Mouse (Mus musculus): ENCODE measurements at regions not wholly inside any gene's neighbourhood (a gene's known extent, or its start where the extent isn't known, plus 50 kb on each side); places are given as distances from the start of the nearest gene placed in this dataset.

DNA sequence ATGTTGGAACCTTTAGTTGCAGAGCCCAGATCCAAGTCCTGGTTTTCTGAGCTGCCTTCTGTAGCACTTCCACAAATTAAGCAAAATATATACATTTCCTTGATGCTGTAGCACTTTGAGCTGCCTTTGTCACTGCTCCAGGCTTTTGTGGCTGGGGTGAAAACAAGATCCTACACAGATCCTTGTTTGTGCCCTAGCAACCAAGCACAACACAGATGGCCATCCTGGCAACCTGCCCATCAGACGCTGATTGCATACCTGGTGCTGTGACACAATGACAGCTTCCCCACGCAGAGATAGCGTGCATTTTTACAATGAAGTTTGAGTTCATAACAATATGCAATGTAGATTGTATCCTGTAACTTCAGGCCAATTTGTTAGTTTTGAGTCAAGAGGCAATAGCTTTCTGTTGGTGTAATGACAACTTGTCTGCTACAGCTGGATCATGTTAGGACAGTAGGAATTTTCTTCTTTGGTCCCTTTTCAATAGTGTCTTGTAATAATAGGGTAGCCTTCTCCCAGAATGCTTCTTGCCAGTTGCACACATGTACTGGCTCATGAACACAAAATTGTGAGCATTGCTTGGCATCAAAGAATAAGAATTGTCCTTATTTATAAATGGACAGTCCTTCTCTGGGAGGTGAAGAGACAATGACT, 153.5 kb upstream of the Tnc start:
- peak; percentile 17 for DNase-seq (ENCODE audit: low spot score)
- no peak overlapping the region for H3K27ac ChIP-seq (replicated peaks)
- H3K9me3 ChIP-seq (ENCODE audit: control insufficient read depth, low read length): no peaks in the 10 kb centered on the region
- no peak overlapping the region for H3K4me2 ChIP-seq (replicated peaks; ENCODE audit: low read depth)
- ATAC-seq (ENCODE audit: low FRiP score, low TSS enrichment): no peak
- no peak overlapping the region for H3K4me3 ChIP-seq (ENCODE audit: low read depth, low read length)
- H3K9ac ChIP-seq (ENCODE audit: low read length): no peak overlapping the region
- WGBS: 29% methylated on average over 3 of the region's 3 CpGs
- no peaks in the 10 kb centered on the region for H3K4me1 ChIP-seq (replicated peaks; ENCODE audit: control insufficient read depth, insufficient read depth)
- TF ChIP-seq CTCF (IDR thresholded peaks at IDR 0.05; ENCODE audit: low read depth): no peak
- no peak for TF ChIP-seq EP300 (optimal IDR thresholded peaks at IDR 0.05)
- no peaks in the 10 kb centered on the region for H3K36me3 ChIP-seq (ENCODE audit: control insufficient read depth, insufficient read depth, low read length)
- no peaks in the 10 kb centered on the region for H3K27me3 ChIP-seq (ENCODE audit: control insufficient read depth, insufficient read depth, low read length)

DNA sequence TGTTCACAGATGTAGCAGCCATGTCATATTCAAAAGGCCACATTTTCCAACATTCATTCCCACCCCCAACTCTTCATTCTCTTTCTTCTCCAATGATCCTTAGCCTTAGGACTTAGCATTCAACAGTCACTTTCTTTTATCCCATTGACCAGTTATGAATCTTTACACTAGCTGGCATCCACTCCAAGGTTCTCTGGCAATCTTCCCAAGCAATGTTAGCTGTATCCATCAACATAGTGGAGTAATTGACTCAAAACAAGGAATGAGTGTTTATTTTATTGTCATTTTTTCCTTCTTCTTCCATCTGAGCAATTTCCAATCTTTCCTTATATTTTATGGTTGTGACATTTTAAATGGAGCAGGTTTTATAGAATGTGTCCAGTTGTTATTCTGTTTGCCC, 138.2 kb upstream of the Tnc start:
- Histone ChIP-seq H3K27ac (replicated peaks) (no peak overlapping the region), H3K4me3 (ENCODE audit: low read depth, low read length) (no peak overlapping the region), H3K9me3 (ENCODE audit: control insufficient read depth, low read length) (no peaks in the 10 kb centered on the region), H3K27me3 (ENCODE audit: control insufficient read depth, insufficient read depth, low read length) (no peaks in the 10 kb centered on the region), H3K4me1 (replicated peaks; ENCODE audit: control insufficient read depth, insufficient read depth) (no peaks in the 10 kb centered on the region), H3K36me3 (ENCODE audit: control insufficient read depth, insufficient read depth, low read length) (no peaks in the 10 kb centered on the region), H3K4me2 (replicated peaks; ENCODE audit: low read depth) (no peak overlapping the region), H3K9ac (ENCODE audit: low read length) (no peak overlapping the region)
- ATAC-seq (ENCODE audit: low FRiP score, low TSS enrichment) (no peak), DNase-seq (ENCODE audit: low spot score) (no peak)
- TF ChIP-seq CTCF (IDR thresholded peaks at IDR 0.05; ENCODE audit: low read depth) (no peak), EP300 (optimal IDR thresholded peaks at IDR 0.05) (no peak)

DNA sequence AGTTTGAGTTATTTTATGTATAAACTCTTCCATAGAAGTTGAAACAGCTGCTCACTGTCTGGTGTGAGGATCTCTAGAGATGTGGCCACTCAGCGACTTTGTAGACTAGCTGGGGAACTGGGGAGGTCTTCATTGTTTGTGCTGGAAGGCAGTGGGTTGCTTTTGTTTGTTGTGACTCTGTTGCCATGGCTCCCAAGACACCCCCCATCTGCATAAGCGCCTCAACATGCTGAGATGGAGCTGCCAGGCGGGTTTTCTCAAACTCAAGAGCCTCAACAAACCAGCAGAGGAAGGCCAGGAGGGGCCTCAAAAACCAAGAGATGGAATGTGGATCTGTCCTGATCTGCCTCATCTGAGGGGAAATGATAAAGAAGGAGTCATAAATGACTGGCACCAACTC, 129.1 kb upstream of the Tnc start:
- Histone ChIP-seq H3K9me3 (ENCODE audit: control insufficient read depth, low read length) (no peaks in the 10 kb centered on the region), H3K4me1 (replicated peaks; ENCODE audit: control insufficient read depth, insufficient read depth) (no peaks in the 10 kb centered on the region), H3K27ac (replicated peaks) (no peak overlapping the region), H3K36me3 (ENCODE audit: control insufficient read depth, insufficient read depth, low read length) (no peaks in the 10 kb centered on the region), H3K4me2 (replicated peaks; ENCODE audit: low read depth) (no peak overlapping the region), H3K27me3 (ENCODE audit: control insufficient read depth, insufficient read depth, low read length) (no peaks in the 10 kb centered on the region), H3K9ac (ENCODE audit: low read length) (no peak overlapping the region), H3K4me3 (ENCODE audit: low read depth, low read length) (no peak overlapping the region)
- no peak for TF ChIP-seq CTCF (IDR thresholded peaks at IDR 0.05; ENCODE audit: low read depth)
- 34% methylated on average over 3 of the region's 3 CpGs for WGBS
- DNase-seq (ENCODE audit: low spot score): no peak
- ATAC-seq (ENCODE audit: low FRiP score, low TSS enrichment): peak; percentile 21; the same call in 1 of the 2 replicates

DNA sequence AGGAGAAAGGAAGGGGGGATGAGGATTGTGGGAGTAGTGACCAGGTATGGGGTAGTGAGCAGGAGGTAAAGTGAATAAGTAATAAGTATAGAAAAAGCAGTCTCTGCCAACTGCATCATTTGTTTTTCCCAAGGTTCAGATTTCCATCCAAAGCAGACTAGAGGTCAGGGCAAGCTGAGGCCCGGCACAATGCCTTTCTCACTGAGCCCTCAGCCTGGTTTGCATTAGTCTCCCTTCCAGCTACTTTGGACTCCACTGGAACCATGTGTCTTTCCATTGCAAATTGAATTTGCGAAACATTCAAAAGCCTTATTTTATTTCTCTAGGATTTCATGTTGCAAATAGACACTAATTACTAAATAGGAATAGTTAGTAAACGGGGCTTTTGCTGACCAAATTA, 124.7 kb upstream of the Tnc start:
- TF ChIP-seq EP300 (optimal IDR thresholded peaks at IDR 0.05): no peak
- no peak for TF ChIP-seq CTCF (IDR thresholded peaks at IDR 0.05; ENCODE audit: low read depth)
- 84% methylated on average over 3 of the region's 3 CpGs for WGBS
- Histone ChIP-seq H3K4me1 (replicated peaks; ENCODE audit: control insufficient read depth, insufficient read depth) (no peaks in the 10 kb centered on the region), H3K4me3 (ENCODE audit: low read depth, low read length) (no peak overlapping the region), H3K27ac (replicated peaks) (no peak overlapping the region), H3K36me3 (ENCODE audit: control insufficient read depth, insufficient read depth, low read length) (no peaks in the 10 kb centered on the region), H3K4me2 (replicated peaks; ENCODE audit: low read depth) (no peak overlapping the region), H3K27me3 (ENCODE audit: control insufficient read depth, insufficient read depth, low read length) (no peaks in the 10 kb centered on the region), H3K9ac (ENCODE audit: low read length) (no peak overlapping the region), H3K9me3 (ENCODE audit: control insufficient read depth, low read length) (no peaks in the 10 kb centered on the region)
- DNase-seq (ENCODE audit: low spot score): no peak
- no peak for ATAC-seq (ENCODE audit: low FRiP score, low TSS enrichment)

DNA sequence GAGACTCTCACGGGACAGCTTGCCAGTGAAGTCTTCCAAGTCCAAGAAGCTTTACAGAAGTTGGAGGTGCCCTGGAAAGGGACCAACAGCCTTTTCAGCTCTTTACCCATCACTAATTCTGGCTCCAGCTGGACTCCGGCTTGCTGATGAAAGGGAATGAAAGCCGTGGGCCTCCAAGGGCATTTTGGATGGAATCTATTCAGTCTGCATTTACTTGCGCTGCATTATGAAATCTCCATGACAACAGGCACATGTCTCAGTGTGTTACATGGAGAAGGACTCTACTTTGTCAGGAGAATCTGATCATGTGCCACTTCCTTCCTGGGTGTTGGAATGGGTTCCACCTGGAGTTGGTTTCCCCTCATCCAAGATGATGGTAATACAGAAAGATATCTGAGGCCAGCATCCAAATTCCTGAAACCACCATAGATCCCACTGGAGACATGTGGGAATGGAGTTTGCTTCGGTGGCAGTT, 102.2 kb upstream of the Tnc start:
- ATAC-seq (ENCODE audit: low FRiP score, low TSS enrichment) (no peak), DNase-seq (ENCODE audit: low spot score) (no peak)
- Histone ChIP-seq H3K27ac (replicated peaks) (no peak overlapping the region), H3K4me3 (ENCODE audit: low read depth, low read length) (no peak overlapping the region), H3K4me2 (replicated peaks; ENCODE audit: low read depth) (no peak overlapping the region), H3K4me1 (replicated peaks; ENCODE audit: control insufficient read depth, insufficient read depth) (no peaks in the 10 kb centered on the region), H3K9me3 (ENCODE audit: control insufficient read depth, low read length) (no peaks in the 10 kb centered on the region), H3K36me3 (ENCODE audit: control insufficient read depth, insufficient read depth, low read length) (no peaks in the 10 kb centered on the region), H3K27me3 (ENCODE audit: control insufficient read depth, insufficient read depth, low read length) (no peaks in the 10 kb centered on the region), H3K9ac (ENCODE audit: low read length) (no peak overlapping the region)
- TF ChIP-seq EP300 (optimal IDR thresholded peaks at IDR 0.05) (no peak), CTCF (IDR thresholded peaks at IDR 0.05; ENCODE audit: low read depth) (no peak)
- WGBS: 56% methylated on average over 5 of the region's 5 CpGs

DNA sequence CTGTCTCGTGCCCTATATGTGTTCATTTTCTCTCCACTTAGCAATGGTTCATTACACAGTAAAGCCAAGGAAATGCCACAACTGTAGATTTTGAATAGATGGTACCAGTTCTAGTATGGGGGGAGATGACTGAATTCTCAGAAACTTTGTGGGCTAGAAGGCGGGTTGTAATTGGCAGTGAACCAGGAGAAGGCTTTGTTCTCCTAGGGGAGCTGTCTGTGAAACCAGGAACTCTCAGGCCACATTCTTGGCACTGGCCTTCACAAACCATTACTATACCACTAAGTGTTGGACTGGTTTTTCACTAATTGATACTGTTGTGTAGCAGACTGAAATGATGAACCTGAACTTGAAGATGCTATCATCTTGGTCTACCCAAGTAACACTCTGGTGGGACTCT, 99.1 kb upstream of the Tnc start:
- Histone ChIP-seq H3K4me3 (ENCODE audit: low read depth, low read length) (no peak overlapping the region), H3K36me3 (ENCODE audit: control insufficient read depth, insufficient read depth, low read length) (no peaks in the 10 kb centered on the region), H3K4me1 (replicated peaks; ENCODE audit: control insufficient read depth, insufficient read depth) (no peaks in the 10 kb centered on the region), H3K27ac (replicated peaks) (no peak overlapping the region), H3K9me3 (ENCODE audit: control insufficient read depth, low read length) (no peaks in the 10 kb centered on the region), H3K27me3 (ENCODE audit: control insufficient read depth, insufficient read depth, low read length) (no peaks in the 10 kb centered on the region), H3K9ac (ENCODE audit: low read length) (no peak overlapping the region), H3K4me2 (replicated peaks; ENCODE audit: low read depth) (no peak overlapping the region)
- 74% methylated on average over 2 of the region's 2 CpGs for WGBS
- ATAC-seq (ENCODE audit: low FRiP score, low TSS enrichment) (no peak), DNase-seq (ENCODE audit: low spot score) (no peak)
- TF ChIP-seq CTCF (IDR thresholded peaks at IDR 0.05; ENCODE audit: low read depth) (no peak), EP300 (optimal IDR thresholded peaks at IDR 0.05) (no peak)
